Mouse (Mus musculus) midbrain, embryonic 16.5 days (tissue): ENCODE results near the gene 4932414N04Rik. TPM values are rescaled to one million over a fixed set of nuclear protein-coding genes. Genes with fewer than 3 reads are reported as not detected.

Experiments
- ATAC-seq: fragments of 200-750 bp; cut with Nextera tagmentation; 2 replicates; pipeline ENCODE4 v1.8.0; 2017; ENCODE audit warnings: moderate TSS enrichment
- H3K27ac ChIP-seq: fragments of 300-500 bp; sonication (generic); 2 replicates; pipeline ENCODE4 v1.5.1; 2014; ENCODE audit warnings: mild to moderate bottlenecking, low read length, mixed read lengths
- H3K27me3 ChIP-seq: fragments of 300-500 bp; sonication (generic); 2 replicates; pipeline ENCODE4 v1.6.1; 2014; ENCODE audit warnings: low read depth, low read length, mixed read lengths; ENCODE audit not compliant: control insufficient read depth, insufficient read depth
- H3K36me3 ChIP-seq: fragments of 300-500 bp; sonication (generic); 2 replicates; pipeline ENCODE4 v1.6.1; 2014; ENCODE audit warnings: mild to moderate bottlenecking, low read length, moderate library complexity, mixed read lengths; ENCODE audit not compliant: control insufficient read depth, insufficient read depth
- H3K4me1 ChIP-seq: fragments of 300-500 bp; sonication (generic); 2 replicates; pipeline ENCODE4 v1.6.1; 2014; ENCODE audit warnings: mild to moderate bottlenecking, low read length, mixed read lengths; ENCODE audit not compliant: control insufficient read depth, insufficient read depth
- H3K4me2 ChIP-seq: fragments of 300-500 bp; sonication (generic); 2 replicates; pipeline ENCODE4 v1.6.1; 2014; ENCODE audit warnings: mild to moderate bottlenecking, low read length, mixed read lengths
- H3K4me3 ChIP-seq: fragments of 300-500 bp; sonication (generic); 2 replicates; pipeline ENCODE4 v1.5.1; 2014; ENCODE audit warnings: low read depth, mild to moderate bottlenecking, low read length, moderate library complexity, mixed read lengths
- H3K9ac ChIP-seq: fragments of 300-500 bp; sonication (generic); 2 replicates; pipeline ENCODE4 v1.6.1; 2014; ENCODE audit warnings: low read depth, low read length, mixed read lengths
- H3K9me3 ChIP-seq: fragments of 300-500 bp; sonication (generic); replicated peaks from 2 replicates; pipeline ENCODE4 v1.6.1; 2014; ENCODE audit warnings: mild to moderate bottlenecking, low read length, mixed read lengths; ENCODE audit not compliant: control insufficient read depth, poor library complexity, severe bottlenecking
- WGBS: fragments of 180-500 bp; shearing (Covaris S2); extraction: QIAGEN DNeasy Blood & Tissue Kit; methylation state at CpG from one replicate; pipeline ENCODE4 v1.1.7; 2014; 5-methylcytosine and 5-hydroxymethylcytosine counted together
- polyA plus RNA-seq: library from polyadenylated mRNA; unstranded; fragments of >200 nt; fragmentation: Nextera tagmentation; extraction: Ambion mirVana; gene quantifications from 2 replicates; pipeline ENCODE4 v1.2.1, GENCODE M21; 2015

Gene 4932414N04Rik
- polyA plus RNA-seq, 1 experiment from 2014 or later, result not detected

DNA sequence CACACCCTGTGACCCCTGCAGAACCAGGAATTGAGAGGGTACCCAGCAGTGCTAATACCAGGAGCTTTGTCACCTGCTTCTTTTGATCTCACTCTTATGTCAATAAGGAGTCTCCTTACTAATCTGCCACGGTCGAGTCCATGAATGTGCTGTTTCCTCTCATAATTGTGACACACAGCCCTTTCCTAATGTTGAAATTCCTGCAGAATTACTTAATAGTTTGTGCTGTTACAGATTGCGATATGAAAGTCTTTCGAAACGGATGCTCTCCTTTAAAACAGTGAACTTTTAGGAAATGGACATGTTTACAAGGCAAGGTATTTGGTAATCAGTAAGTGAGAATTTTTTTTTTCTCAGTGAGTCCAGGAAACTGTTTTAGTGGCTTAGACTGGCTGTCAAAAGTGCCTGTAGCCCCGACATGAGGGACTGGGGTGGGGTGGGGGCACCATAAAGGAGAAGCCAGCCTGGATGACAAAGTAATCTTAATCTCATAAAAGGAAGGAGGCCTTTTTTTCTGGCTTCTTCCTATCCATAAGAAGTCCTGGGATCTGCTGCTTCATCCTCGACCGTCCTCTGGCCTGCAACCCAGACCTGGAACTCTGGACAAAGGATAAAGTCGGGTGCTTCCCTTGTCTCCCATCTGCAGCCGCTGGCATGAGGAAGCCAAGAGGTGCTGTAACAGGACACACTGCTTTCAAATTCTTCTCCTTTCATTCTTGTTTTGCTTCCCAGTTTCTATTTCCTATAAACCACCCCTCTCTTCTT is 139.9 kb downstream of the 4932414N04Rik start:
- no peaks in the 10 kb centered on the region for H3K27me3 ChIP-seq
- no peak for ATAC-seq
- no peak overlapping the region for H3K4me3 ChIP-seq
- 72% methylated on average over 10 of the region's 10 CpGs for WGBS
- peaks cover 14% of the 10 kb centered on the region for H3K4me1 ChIP-seq
- no peak overlapping the region for H3K9ac ChIP-seq
- H3K27ac ChIP-seq, result no peak overlapping the region
- H3K36me3 ChIP-seq, result no peaks in the 10 kb centered on the region
- H3K4me2 ChIP-seq, result no peak overlapping the region
- no peaks in the 10 kb centered on the region for H3K9me3 ChIP-seq

DNA sequence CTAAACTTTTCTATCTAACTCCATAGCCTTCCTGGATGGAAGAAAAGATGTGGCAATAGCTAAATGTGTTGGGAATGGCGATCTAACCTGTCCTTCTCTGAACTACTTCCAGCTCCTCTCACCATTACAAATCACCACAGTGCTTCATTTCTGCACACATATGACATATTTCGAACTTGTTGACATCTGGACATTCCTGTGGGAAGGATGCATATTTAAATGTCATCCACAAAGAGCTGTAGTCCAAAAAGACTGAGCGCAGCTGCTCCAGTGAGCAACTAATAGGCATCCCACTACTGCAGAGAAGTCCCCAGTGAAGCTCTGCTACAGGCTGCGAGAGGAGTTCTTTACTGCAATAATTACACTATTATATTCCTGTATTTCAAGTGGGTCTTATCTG is 140.8 kb downstream of the 4932414N04Rik start:
- WGBS, result 66% methylated on average over 4 of the region's 4 CpGs
- no peaks in the 10 kb centered on the region for H3K36me3 ChIP-seq
- H3K4me3 ChIP-seq, result no peak overlapping the region
- no peak overlapping the region for H3K4me2 ChIP-seq
- no peak overlapping the region for H3K9ac ChIP-seq
- no peak for ATAC-seq
- peaks cover 14% of the 10 kb centered on the region for H3K4me1 ChIP-seq
- no peaks in the 10 kb centered on the region for H3K9me3 ChIP-seq
- no peak overlapping the region for H3K27ac ChIP-seq
- no peaks in the 10 kb centered on the region for H3K27me3 ChIP-seq

Other genes starting within 250 kb of the 4932414N04Rik start
- gene Stk39, start 184.2 kb upstream of the 4932414N04Rik start, polyA plus RNA-seq, result 21.4 and 22.2 TPM in 2 replicates
- not detected in 2 replicates for gene 4933409G03Rik, start 74.1 kb upstream of the 4932414N04Rik start, polyA plus RNA-seq
- 55.3 and 66.0 TPM in 2 replicates for gene Cers6, start 205.0 kb downstream of the 4932414N04Rik start, polyA plus RNA-seq